Mouse (Mus musculus) cerebellum, adult 2 months (tissue): ENCODE measurements around the gene Fat2.

ENCODE experiments used
- CTCF ChIP-seq: fragments of 200-500 bp; IDR thresholded peaks from 2 replicates; pipeline ENCODE4 v1.5.1; 2011; ENCODE audit warnings: low read depth, mild to moderate bottlenecking, control low read depth, low read length, moderate library complexity, borderline replicate concordance; ENCODE audit not compliant: insufficient read depth
- POLR2A ChIP-seq: fragments of 200-500 bp; IDR thresholded peaks from 2 replicates; pipeline ENCODE4 v1.6.1; 2011; ENCODE audit warnings: low read length, control low read depth, borderline replicate concordance; ENCODE audit not compliant: insufficient read depth

DNA sequence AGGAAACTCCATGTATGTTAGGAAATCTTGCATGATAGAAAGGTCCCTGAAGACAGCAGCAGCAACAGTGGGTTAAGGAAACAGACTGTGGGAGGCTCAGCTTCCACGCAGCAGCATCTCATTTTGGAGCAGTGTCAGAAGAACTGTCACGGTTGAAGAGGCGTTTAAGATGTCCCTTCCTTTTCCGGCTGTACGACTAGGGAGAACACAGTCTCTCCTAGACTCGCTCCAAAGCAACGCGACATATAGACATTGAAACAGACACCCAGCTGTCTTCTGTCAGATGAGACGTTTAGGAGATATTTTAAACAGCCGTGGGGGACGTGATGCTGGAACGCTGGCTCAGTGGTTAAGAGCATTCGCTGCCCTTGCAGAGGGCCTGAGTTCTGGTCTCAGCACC is 119.5 kb downstream of the Fat2 start:
- no peak for TF ChIP-seq POLR2A
- TF ChIP-seq CTCF, result no peak
